Mouse (Mus musculus) urinary bladder, adult 18-20 months (tissue): Measurements from ENCODE around the gene Pde4dip.

ENCODE experiments used
- DNase-seq, 2 experiments: peaks; one replicate each; pipeline ENCODE4 v3.0.0; 2022; ENCODE audit warnings: low spot score in 2 of 2, mixed read lengths in 2 of 2

The Pde4dip gene

GRCm38 (mm10) chr3:97649469-97649868 lies 239.0 kb downstream of the Pde4dip start:
- DNase-seq: no peak

GRCm38 (mm10) chr3:97649022-97649421 lies 239.5 kb downstream of the Pde4dip start:
- DNase-seq: no peak

- DNase-seq: no peak
Measured at GRCm38 (mm10) chr3:97648518-97648917, 240.0 kb downstream of the Pde4dip start.

GRCm38 (mm10) chr3:97642001-97642400 lies 246.5 kb downstream of the Pde4dip start:
- DNase-seq: no peak

- no peak for DNase-seq
Measured at GRCm38 (mm10) chr3:97641396-97641795, 247.1 kb downstream of the Pde4dip start.
